Mouse (Mus musculus): ENCODE measurements at regions not wholly inside any gene's neighbourhood (a gene's known extent, or its start where the extent isn't known, plus 50 kb on each side); places are given as distances from the start of the nearest gene placed in this dataset.

GRCm38 (mm10) chr9:50395543-50395942 is 50.8 kb upstream of the Rpl10-ps3 start:
- no peak for ATAC-seq (replicated peaks in 1 of 2; ENCODE audit: insufficient read depth in 1 of 2, low FRiP score in 2 of 2, low TSS enrichment in 1 of 2, low read depth in 1 of 2, poor library complexity in 2 of 2, severe bottlenecking in 2 of 2)

DNA sequence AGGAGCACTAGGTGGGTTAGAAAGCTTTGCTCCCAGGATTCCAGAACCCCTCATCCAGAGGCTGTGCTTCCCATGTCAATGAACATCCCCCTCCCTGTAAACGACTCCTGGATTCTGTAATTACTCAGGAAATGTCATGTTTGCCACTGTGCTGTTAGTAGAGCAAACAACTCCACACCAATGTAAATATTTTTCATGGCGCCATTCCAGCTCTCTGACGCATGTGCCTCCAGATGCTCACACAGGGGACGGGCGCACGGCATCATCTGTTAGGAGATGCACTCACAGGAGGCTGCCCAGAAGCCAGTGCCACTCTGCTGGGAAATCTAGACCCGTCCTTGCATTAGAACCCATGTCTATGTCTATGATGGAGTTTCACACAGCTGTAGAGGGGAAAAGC is 51.3 kb upstream of the Rpl10-ps3 start:
- ATAC-seq (replicated peaks in 1 of 2; ENCODE audit: insufficient read depth in 1 of 2, low FRiP score in 2 of 2, low TSS enrichment in 1 of 2, low read depth in 1 of 2, poor library complexity in 2 of 2, severe bottlenecking in 2 of 2) = no peak

DNA sequence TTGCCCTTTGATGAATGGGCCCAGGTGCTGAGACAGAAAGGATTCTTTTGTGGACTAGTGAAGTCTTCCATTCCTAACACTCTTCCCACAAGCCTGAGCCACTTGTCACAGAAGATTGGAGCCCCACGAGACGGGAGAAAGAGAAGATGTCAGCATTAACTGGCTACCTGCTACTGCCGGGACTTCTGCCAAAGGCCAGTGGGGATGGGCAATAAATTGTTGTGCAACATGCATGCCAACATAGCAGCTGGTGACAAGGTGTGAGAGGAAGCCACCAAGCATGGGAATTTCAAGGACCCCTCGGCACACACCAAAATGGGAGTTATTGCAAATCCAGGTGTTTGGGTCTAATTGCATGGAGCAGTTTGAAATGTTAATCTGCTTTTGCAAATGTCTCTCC is 63.6 kb upstream of the Rpl10-ps3 start:
- ATAC-seq (replicated peaks in 1 of 2; ENCODE audit: insufficient read depth in 1 of 2, low FRiP score in 2 of 2, low TSS enrichment in 1 of 2, low read depth in 1 of 2, poor library complexity in 2 of 2, severe bottlenecking in 2 of 2) = no peak

GRCm38 (mm10) chr9:50408845-50409244 is 64.1 kb upstream of the Rpl10-ps3 start:
- ATAC-seq (replicated peaks in 1 of 2; ENCODE audit: insufficient read depth in 1 of 2, low FRiP score in 2 of 2, low TSS enrichment in 1 of 2, low read depth in 1 of 2, poor library complexity in 2 of 2, severe bottlenecking in 2 of 2) = no peak

- no peak for ATAC-seq (replicated peaks in 1 of 2; ENCODE audit: insufficient read depth in 1 of 2, low FRiP score in 2 of 2, low TSS enrichment in 1 of 2, low read depth in 1 of 2, poor library complexity in 2 of 2, severe bottlenecking in 2 of 2)
Observed at GRCm38 (mm10) chr9:50412986-50413385, 68.2 kb upstream of the Rpl10-ps3 start.

DNA sequence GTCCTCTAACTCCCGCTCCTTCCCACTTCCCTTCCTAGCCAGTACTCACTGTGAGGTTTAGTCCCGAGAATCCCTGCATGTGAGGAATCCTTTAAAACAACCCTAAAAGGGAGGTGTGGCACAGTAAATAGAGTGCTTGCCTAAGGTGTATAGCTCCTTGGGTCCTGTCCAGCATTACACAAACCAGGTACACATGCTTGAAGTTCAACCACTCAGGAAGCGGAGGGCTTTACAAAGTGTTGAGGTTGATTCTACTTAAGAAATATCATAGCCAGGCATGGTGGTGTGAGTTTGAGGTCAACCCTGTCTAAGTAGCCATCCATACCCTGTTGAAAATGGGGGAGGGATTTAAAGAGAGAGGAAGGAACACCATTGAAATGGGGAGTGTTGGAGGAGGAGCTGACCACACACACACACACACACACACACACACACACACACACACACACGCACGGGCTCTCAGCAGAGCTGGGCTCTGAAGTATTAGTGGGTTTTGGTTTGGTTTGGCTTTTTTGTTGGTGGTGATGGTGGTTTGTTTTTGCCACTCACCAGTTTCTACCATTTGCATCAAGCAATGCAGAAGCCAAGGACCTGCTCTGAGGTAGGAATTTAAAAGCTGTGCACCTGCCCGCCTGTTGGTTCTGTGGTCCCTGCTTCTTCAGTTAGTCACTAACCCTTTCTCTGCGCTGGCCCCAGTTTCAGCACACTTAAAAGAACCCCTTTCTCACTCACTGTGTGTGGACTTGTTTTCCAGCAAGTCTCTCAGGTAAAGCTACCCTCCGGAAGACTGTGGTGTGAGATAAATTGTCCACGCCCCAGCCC is 69.0 kb upstream of the Rpl10-ps3 start:
- ATAC-seq (replicated peaks in 1 of 2; ENCODE audit: insufficient read depth in 1 of 2, low FRiP score in 2 of 2, low TSS enrichment in 1 of 2, low read depth in 1 of 2, poor library complexity in 2 of 2, severe bottlenecking in 2 of 2) = no peak

- no peak for ATAC-seq (replicated peaks in 1 of 2; ENCODE audit: insufficient read depth in 1 of 2, low FRiP score in 2 of 2, low TSS enrichment in 1 of 2, low read depth in 1 of 2, poor library complexity in 2 of 2, severe bottlenecking in 2 of 2)
Observed at GRCm38 (mm10) chr9:50414796-50415340, 70.1 kb upstream of the Rpl10-ps3 start.

DNA sequence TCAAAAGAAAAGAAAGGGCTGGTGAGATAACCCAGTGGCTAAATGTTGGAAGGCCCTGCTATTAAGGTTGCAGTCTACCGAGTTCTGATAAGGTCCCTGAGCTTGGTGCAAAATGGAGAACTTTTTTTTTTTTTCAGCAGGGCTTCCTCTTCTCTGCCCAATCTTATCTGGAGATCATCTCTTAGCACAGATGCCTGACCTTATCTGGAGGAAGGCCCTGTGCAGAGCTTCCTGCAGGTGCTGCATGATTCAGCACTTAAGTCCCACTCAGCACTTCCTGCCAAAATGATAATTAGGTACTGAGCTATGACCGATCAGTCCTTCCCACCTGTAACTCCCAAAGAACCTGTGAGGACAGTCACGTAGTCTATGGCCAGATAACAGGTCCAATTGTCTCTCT is 71.9 kb upstream of the Rpl10-ps3 start:
- ATAC-seq (replicated peaks in 1 of 2; ENCODE audit: insufficient read depth in 1 of 2, low FRiP score in 2 of 2, low TSS enrichment in 1 of 2, low read depth in 1 of 2, poor library complexity in 2 of 2, severe bottlenecking in 2 of 2) = peak; percentile 96 to 98

DNA sequence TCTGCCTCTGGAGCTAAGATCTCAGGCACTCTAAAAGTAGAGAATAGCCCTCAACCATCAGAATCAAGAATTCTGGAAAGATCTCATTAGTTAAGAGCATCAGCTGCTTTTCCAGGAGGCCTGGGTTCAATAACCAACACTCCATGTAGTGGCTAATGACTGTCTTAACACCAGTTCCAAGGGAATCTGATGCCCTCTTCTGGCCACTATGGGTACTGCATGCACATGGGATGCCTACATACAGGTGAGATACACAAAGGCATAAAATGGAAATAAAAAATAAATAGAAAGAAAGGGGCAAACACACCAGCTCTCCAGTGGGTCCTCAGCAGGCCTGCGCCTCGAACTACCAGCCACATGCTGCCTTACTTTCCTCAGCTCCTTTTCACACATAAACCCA is 73.3 kb upstream of the Plet1 start:
- no peak for ATAC-seq (replicated peaks in 1 of 2; ENCODE audit: insufficient read depth in 1 of 2, low FRiP score in 2 of 2, low TSS enrichment in 1 of 2, low read depth in 1 of 2, poor library complexity in 2 of 2, severe bottlenecking in 2 of 2)

DNA sequence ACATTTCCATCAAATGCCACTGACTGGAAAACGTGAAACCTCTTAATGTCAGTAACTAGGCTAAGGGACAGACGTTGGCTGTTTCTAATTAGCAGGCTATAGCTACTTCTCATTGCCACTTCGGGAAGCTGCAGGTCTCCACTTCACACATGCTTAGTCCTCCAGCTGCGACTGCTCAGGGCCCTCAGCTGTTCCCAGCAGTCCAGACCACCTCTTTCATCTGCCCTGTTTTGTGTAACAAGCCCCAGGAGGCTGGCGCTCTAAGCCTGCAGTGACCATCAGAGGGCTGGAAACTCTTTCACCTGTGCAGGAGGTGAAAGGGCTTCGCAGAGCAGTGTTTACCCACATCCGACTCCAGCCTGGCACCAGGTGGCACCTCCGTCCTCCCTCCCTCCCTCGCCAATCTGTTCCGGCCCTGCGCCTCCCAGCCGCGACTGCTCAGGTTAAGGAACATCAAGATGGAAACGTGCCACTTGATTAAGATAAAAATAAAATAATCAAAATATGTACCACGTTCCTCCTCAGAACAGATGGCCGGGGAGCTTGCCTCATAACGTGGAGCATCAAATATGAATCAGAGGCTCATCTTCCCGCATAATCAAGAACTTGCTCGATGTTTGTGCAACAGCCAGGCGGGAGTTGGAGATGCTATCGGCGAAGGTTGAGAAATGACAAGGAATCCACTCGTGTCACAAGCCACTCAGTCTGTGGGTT is 72.6 kb upstream of the Plet1 start:
- no peak for ATAC-seq (replicated peaks in 1 of 2; ENCODE audit: insufficient read depth in 1 of 2, low FRiP score in 2 of 2, low TSS enrichment in 1 of 2, low read depth in 1 of 2, poor library complexity in 2 of 2, severe bottlenecking in 2 of 2)

GRCm38 (mm10) chr9:50425866-50426495 is 68.3 kb upstream of the Plet1 start:
- no peak for ATAC-seq (replicated peaks in 1 of 2; ENCODE audit: insufficient read depth in 1 of 2, low FRiP score in 2 of 2, low TSS enrichment in 1 of 2, low read depth in 1 of 2, poor library complexity in 2 of 2, severe bottlenecking in 2 of 2)

- peak; percentile 57 to 61; a peak in 3 of 4 replicates for ATAC-seq (replicated peaks in 1 of 2; ENCODE audit: insufficient read depth in 1 of 2, low FRiP score in 2 of 2, low TSS enrichment in 1 of 2, low read depth in 1 of 2, poor library complexity in 2 of 2, severe bottlenecking in 2 of 2)
Observed at GRCm38 (mm10) chr9:50430147-50430546, 64.2 kb upstream of the Plet1 start.

- no peak for ATAC-seq (replicated peaks in 1 of 2; ENCODE audit: insufficient read depth in 1 of 2, low FRiP score in 2 of 2, low TSS enrichment in 1 of 2, low read depth in 1 of 2, poor library complexity in 2 of 2, severe bottlenecking in 2 of 2)
Observed at GRCm38 (mm10) chr9:50433525-50433924, 60.8 kb upstream of the Plet1 start.

DNA sequence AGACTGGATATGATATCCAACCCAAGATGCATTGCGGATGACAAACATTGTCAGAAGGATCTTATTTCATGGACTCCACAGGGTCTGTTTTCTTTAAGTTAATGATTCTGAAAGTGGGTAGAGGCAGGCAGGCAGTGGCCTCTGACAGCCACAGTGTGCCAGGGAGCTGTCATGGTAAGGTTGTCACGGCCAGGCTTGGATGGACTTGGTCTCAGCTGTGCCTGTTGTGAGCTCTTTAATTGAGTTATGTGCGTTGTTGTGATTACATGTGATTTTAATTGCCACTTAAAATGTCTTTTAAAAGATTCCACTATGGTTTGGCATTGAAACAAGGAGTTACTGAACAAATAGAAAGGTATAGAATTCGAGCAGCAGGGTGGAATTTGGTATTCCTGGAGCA is 60.3 kb upstream of the Plet1 start:
- ATAC-seq (replicated peaks in 1 of 2; ENCODE audit: insufficient read depth in 1 of 2, low FRiP score in 2 of 2, low TSS enrichment in 1 of 2, low read depth in 1 of 2, poor library complexity in 2 of 2, severe bottlenecking in 2 of 2) = no peak

DNA sequence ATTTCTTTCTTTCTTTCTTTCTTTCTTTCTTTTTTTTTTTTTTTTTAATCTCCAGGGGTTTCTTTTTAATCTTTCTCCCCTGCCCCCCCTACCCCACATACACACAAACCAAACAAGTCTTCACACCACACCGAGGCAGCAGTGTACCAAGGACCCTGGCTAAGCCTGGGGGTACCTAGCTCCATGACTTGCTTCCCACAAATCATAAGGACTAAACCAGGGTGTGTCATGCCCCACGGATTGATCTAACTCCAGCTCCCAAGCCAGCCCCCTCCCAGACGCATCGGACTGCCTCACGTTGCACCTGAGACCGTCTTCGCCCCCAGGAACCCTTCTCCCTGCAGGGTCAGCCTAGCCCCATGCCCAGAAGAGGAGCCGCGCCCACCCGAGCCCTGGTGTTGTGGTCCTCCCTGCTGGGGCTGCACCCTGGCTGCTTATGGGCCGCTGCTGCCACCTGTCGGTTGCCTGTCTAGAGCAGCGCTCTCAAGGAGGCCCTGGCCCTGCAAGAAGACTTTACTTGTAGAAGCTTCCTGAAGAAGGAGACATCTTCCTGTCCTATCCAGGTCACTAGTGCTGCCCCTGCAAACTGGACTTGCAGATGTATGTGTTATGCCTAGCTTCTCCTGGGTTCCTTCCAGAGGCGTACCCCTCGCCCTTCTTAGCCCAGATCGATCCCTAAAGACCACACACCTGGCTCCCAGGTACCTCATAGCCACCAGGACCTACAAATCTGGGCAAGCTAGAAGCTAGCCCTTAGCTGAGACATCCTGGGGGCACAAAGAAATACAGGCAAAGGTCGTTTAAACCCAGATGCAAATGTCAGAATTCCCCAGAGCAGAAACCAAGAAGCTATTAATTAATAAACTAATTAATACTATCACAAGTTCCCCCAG is 56.2 kb upstream of the Plet1 start:
- peak; percentile 88 to 91 for ATAC-seq (replicated peaks in 1 of 2; ENCODE audit: insufficient read depth in 1 of 2, low FRiP score in 2 of 2, low TSS enrichment in 1 of 2, low read depth in 1 of 2, poor library complexity in 2 of 2, severe bottlenecking in 2 of 2)

GRCm38 (mm10) chr9:50438738-50439137 is 55.6 kb upstream of the Plet1 start:
- no peak for ATAC-seq (replicated peaks in 1 of 2; ENCODE audit: insufficient read depth in 1 of 2, low FRiP score in 2 of 2, low TSS enrichment in 1 of 2, low read depth in 1 of 2, poor library complexity in 2 of 2, severe bottlenecking in 2 of 2)

DNA sequence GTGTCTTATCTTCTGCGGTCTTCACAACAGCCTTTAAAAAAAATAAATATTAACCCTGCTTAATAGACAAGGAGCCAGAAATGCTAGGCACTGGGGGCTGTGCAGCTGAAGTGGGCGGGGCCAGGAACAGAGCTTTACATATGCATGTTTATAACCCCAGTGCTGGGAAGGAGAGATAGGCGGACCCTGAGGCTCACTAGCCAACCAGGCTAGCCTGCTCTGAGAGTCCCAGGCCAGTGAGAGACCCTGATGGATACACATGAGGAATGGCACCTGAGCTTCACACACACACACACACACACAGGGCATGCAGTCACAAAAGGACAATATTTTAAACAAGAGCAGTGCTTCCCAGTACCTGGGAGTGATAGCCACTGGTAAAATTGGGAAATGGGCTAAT is 54.1 kb upstream of the Plet1 start:
- no peak for ATAC-seq (replicated peaks in 1 of 2; ENCODE audit: insufficient read depth in 1 of 2, low FRiP score in 2 of 2, low TSS enrichment in 1 of 2, low read depth in 1 of 2, poor library complexity in 2 of 2, severe bottlenecking in 2 of 2)
